Mouse (Mus musculus): ENCODE data around the gene Rfesd.

DNA sequence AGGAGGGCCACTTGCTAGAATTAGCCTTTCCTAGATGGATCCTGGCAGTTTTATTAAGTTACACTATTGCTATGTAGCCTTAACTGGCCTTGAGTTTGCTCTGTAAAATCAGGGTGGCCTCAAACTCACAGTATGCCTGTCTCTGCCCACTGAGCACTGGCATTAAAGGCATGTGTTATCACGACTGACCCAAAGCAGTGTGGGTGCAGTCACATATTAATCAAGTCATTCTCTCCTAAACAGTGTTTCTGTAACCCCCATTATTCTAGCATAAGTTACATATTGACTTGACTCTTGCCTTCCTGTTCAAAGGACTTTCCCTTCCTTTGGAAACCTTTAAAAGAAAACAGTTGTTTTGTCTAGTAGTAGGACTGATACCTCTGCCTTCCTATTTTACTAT is 23.9 kb upstream of the Rfesd start:
- TF ChIP-seq POLR2A (IDR thresholded peaks at IDR 0.05; ENCODE audit: borderline replicate concordance, insufficient read depth, low read length) (no peak), CTCF (IDR thresholded peaks at IDR 0.05; ENCODE audit: borderline replicate concordance, insufficient read depth, low read depth, low read length) (no peak)

Measured in cerebellum, adult 2 months (tissue).